Mouse (Mus musculus) forelimb bud, embryonic 11.5 days (tissue): ENCODE measurements around the gene Sez6l2.
A peak's percentile ranks its signal among the peaks of the same experiment; 100 is the strongest.
"Not testable (repeated sequence)": the region's sequence is repeated elsewhere in the genome, so short reads cannot be mapped to it uniquely, and the experiment has no call there.

Experiments used
- DNase-seq: peaks from one replicate; pipeline ENCODE4 v3.0.0-alpha.2; 2012; ENCODE audit warnings: low read depth, low spot score

Gene Sez6l2

GRCm38 (mm10) chr7:126949793-126950646 is at the start of gene Sez6l2:
Sez6l2 (plus strand) TSS chr7:126950563.
- peak; percentile 89 for DNase-seq

GRCm38 (mm10) chr7:126905590-126905989 is 44.8 kb upstream of the Sez6l2 start:
- DNase-seq = no peak

- DNase-seq = no peak
Observed at GRCm38 (mm10) chr7:126914844-126915243, 35.5 kb upstream of the Sez6l2 start.

- not testable (repeated sequence) for DNase-seq
Observed at GRCm38 (mm10) chr7:126918356-126918755, 32.0 kb upstream of the Sez6l2 start.

- no peak for DNase-seq
Observed at GRCm38 (mm10) chr7:126919973-126920372, 30.4 kb upstream of the Sez6l2 start.

GRCm38 (mm10) chr7:126921563-126921962 is 28.8 kb upstream of the Sez6l2 start:
- DNase-seq = no peak

- no peak for DNase-seq
Observed at GRCm38 (mm10) chr7:126922624-126923060, 27.7 kb upstream of the Sez6l2 start, which contains the start of gene Tmem219. Tmem219 (minus strand) TSS chr7:126922917.

GRCm38 (mm10) chr7:126923999-126924398 is 26.4 kb upstream of the Sez6l2 start:
- no peak for DNase-seq

- DNase-seq = no peak
Observed at GRCm38 (mm10) chr7:126926299-126926698, 24.1 kb upstream of the Sez6l2 start.

- peak; percentile 92 for DNase-seq
Observed at GRCm38 (mm10) chr7:126928384-126929037, 21.9 kb upstream of the Sez6l2 start, which contains the start of gene Kctd13. Kctd13 (plus strand) TSS chr7:126928879.

GRCm38 (mm10) chr7:126929046-126929445 is 21.3 kb upstream of the Sez6l2 start:
- no peak for DNase-seq

- no peak for DNase-seq
Observed at GRCm38 (mm10) chr7:126932652-126933051, 17.7 kb upstream of the Sez6l2 start.

- no peak for DNase-seq
Observed at GRCm38 (mm10) chr7:126941171-126941570, 9.2 kb upstream of the Sez6l2 start.

- no peak for DNase-seq
Observed at GRCm38 (mm10) chr7:126941801-126942200, 8.6 kb upstream of the Sez6l2 start.

GRCm38 (mm10) chr7:126946530-126946929 is 3.8 kb upstream of the Sez6l2 start:
- DNase-seq = peak; percentile 23

- no peak for DNase-seq
Observed at GRCm38 (mm10) chr7:126948626-126949025, 1.7 kb upstream of the Sez6l2 start.

- no peak for DNase-seq
Observed at GRCm38 (mm10) chr7:126949403-126949792, 965 bp upstream of the Sez6l2 start, which contains the start of gene Asphd1. Asphd1 (minus strand) TSS chr7:126949582.

- no peak for DNase-seq
Observed at GRCm38 (mm10) chr7:126950647-126951615, 568 bp downstream of the Sez6l2 start.

GRCm38 (mm10) chr7:126951741-126952140 is 1.4 kb downstream of the Sez6l2 start:
- DNase-seq = no peak

GRCm38 (mm10) chr7:126952646-126953045 is 2.3 kb downstream of the Sez6l2 start:
- DNase-seq = no peak

- no peak for DNase-seq
Observed at GRCm38 (mm10) chr7:126955125-126955524, 4.8 kb downstream of the Sez6l2 start.
